Mouse (Mus musculus): ENCODE measurements around the gene P2rx1.

DNA sequence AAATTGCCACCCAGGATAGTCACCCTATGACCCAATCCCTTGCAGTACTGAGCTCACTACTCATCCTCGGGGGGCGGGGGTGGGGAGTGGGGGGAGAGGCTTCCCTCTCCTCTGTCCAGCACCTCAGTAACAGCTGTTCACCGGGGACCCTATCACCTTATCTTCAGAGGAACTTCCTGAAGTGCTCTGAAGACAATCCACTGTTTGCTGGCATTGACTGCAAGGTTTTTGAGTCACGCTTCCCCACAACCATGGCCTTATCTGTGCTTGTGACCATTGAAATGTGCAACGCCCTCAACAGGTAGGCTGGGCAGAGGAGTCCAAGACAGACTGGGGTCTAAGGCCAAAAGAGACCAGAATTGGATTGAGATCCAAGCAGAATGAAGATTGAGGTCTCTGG, 11.1 kb upstream of the P2rx1 start:
- TF ChIP-seq CTCF (IDR thresholded peaks at IDR 0.05; ENCODE audit: control insufficient read depth, insufficient read depth, insufficient replicate concordance, low read depth, low read length) (no peak), POLR2A (IDR thresholded peaks at IDR 0.05; ENCODE audit: control insufficient read depth, low read depth, low read length) (no peak)
